Mouse (Mus musculus): ENCODE measurements around the gene Plin2.

DNA sequence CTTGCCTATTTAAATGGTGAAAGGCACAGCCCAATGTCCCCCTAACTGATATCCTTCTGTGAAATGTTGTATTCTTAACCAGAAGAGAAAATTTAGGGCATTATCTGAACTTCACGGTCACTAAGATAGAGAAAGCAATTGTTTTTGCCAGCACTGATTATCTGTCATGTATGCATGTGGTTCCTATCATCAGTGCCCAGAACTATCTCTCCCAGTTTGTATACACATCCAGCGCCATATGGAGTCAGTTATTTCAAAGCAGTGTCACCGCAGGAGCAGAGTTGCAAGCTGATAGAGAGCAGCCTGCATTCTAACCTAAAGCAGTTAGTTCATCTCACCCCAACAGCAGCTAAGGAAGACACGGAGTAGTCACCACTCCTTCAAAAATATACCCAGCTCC, 5.9 kb downstream of the Plin2 start:
- TF ChIP-seq POLR2A (IDR thresholded peaks at IDR 0.05; ENCODE audit: insufficient read depth, low read length) (no peak), CTCF (IDR thresholded peaks at IDR 0.05; ENCODE audit: low read depth, low read length) (no peak), EP300 (IDR thresholded peaks at IDR 0.05; ENCODE audit: insufficient read depth, low read depth, low read length) (no peak)
